Mouse (Mus musculus) small intestine, adult 2 months (tissue): ENCODE measurements around the gene Nfam1. TPM values are rescaled to one million over a fixed set of nuclear protein-coding genes. Genes with fewer than 3 reads are reported as not detected.
A peak's percentile ranks its signal among the peaks of the same experiment; 100 is the strongest.

Experiments
- H3K27ac ChIP-seq: fragments of 200-500 bp; 2 replicates; pipeline ENCODE4 v1.5.1; 2012; ENCODE audit warnings: low read depth, low read length, control low read depth, inconsistent platforms; ENCODE audit not compliant: insufficient read depth
- H3K27me3 ChIP-seq: fragments of 200-500 bp; 2 replicates; pipeline ENCODE4 v1.6.1; 2012; ENCODE audit warnings: mild to moderate bottlenecking, moderate library complexity, low read length, inconsistent platforms; ENCODE audit not compliant: control insufficient read depth, insufficient read depth
- H3K36me3 ChIP-seq: fragments of 200-500 bp; 2 replicates; pipeline ENCODE4 v1.6.1; 2012; ENCODE audit warnings: mild to moderate bottlenecking, low read length, control low read depth, inconsistent platforms; ENCODE audit not compliant: control insufficient read depth, insufficient read depth
- H3K4me1 ChIP-seq: fragments of 200-500 bp; 2 replicates; pipeline ENCODE4 v1.6.1; 2012; ENCODE audit warnings: low read length, inconsistent platforms, mixed read lengths; ENCODE audit not compliant: control insufficient read depth, insufficient read depth, insufficient read length
- H3K4me3 ChIP-seq: fragments of 200-500 bp; 2 replicates; pipeline ENCODE4 v1.5.1; 2012; ENCODE audit warnings: low read depth, mild to moderate bottlenecking, control low read depth, inconsistent platforms, low read length, moderate library complexity
- CTCF ChIP-seq: fragments of 200-500 bp; IDR thresholded peaks from 2 replicates; pipeline ENCODE4 v1.5.1; 2012; ENCODE audit warnings: low read depth, mild to moderate bottlenecking, control low read depth, inconsistent platforms, low read length, moderate library complexity, mixed read lengths; ENCODE audit not compliant: insufficient replicate concordance, insufficient read length; ENCODE audit errors: extremely low read depth
- POLR2A ChIP-seq: fragments of 200-500 bp; IDR thresholded peaks from 2 replicates; pipeline ENCODE4 v1.6.1; 2012; ENCODE audit warnings: low read depth, mild to moderate bottlenecking, control low read depth, inconsistent platforms, low read length, moderate library complexity
- WGBS: fragments of 180-500 bp; shearing (Covaris S2); methylation state at CpG from one replicate; pipeline ENCODE4 v1.1.7; 2018; 5-methylcytosine and 5-hydroxymethylcytosine counted together
- polyA plus RNA-seq: library from polyadenylated mRNA; depleted of rRNA; stranded (reverse); fragments of >200 nt; gene quantifications from 2 replicates; pipeline ENCODE4 v1.2.3, GENCODE M21; 2012

Nfam1 gene
- polyA plus RNA-seq, 1 experiment: 2.1 TPM

- Histone ChIP-seq H3K4me3 (no peak overlapping the region), H3K27ac (no peak overlapping the region), H3K27me3 (no peaks in the 10 kb centered on the region), H3K4me1 (peaks cover 3% of the 10 kb centered on the region; the same call in 1 of the 2 replicates), H3K36me3 (no peaks in the 10 kb centered on the region)
- 67% methylated on average over 12 of the region's 12 CpGs for WGBS
- no peak for TF ChIP-seq CTCF
- no peak for TF ChIP-seq POLR2A
Measured at GRCm38 (mm10) chr15:83002665-83003548, 30.2 kb downstream of the Nfam1 start.

- TF ChIP-seq CTCF (no peak), POLR2A (peak; percentile 22; the same call in 1 of the 2 replicates)
- H3K4me3 ChIP-seq: no peak overlapping the region
- 76% methylated on average over 6 of the region's 6 CpGs for WGBS
- no peaks in the 10 kb centered on the region for H3K36me3 ChIP-seq
- 0 out of 2 replicates have a peak, but pooled peaks cover 3% of the 10 kb centered on the region for H3K4me1 ChIP-seq
- no peaks in the 10 kb centered on the region for H3K27me3 ChIP-seq
- no peak overlapping the region for H3K27ac ChIP-seq
Measured at GRCm38 (mm10) chr15:82998811-82999221, 34.3 kb downstream of the Nfam1 start.

DNA sequence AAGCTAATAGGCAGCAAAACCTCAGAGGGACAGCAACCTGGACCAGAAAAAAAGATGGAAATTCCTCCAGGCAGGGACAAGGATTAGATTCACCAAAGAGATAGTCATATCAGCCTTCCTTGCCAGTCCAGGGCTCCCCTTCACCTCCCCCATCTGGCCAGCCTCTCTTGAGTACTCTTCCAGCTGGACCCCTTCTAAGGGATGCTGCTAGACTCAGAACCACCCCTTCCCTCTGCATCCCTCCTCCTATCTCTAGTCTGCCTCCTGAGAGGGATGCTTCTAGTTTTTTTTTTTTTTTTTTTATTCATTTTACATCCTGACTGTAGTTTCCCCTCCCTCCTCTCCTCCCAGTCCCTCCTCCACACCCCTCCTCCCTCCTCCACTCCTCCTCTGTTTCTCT is 36.7 kb downstream of the Nfam1 start:
- Histone ChIP-seq H3K36me3 (no peaks in the 10 kb centered on the region), H3K27me3 (no peaks in the 10 kb centered on the region), H3K4me1 (0 out of 2 replicates have a peak, but pooled peaks cover 3% of the 10 kb centered on the region), H3K27ac (no peak overlapping the region), H3K4me3 (no peak overlapping the region)
- TF ChIP-seq POLR2A (no peak), CTCF (no peak)

- no peak overlapping the region for H3K4me3 ChIP-seq
- WGBS: 61% methylated on average over 7 of the region's 7 CpGs
- no peak overlapping the region for H3K27ac ChIP-seq
- no peaks in the 10 kb centered on the region for H3K27me3 ChIP-seq
- H3K36me3 ChIP-seq: no peaks in the 10 kb centered on the region
- TF ChIP-seq CTCF: no peak
- TF ChIP-seq POLR2A: no peak
- 0 out of 2 replicates have a peak, but pooled peaks cover 3% of the 10 kb centered on the region for H3K4me1 ChIP-seq
Measured at GRCm38 (mm10) chr15:82995239-82995638, 37.9 kb downstream of the Nfam1 start.

GRCm38 (mm10) chr15:82992911-82993310 is 40.2 kb downstream of the Nfam1 start:
- Histone ChIP-seq H3K36me3 (no peaks in the 10 kb centered on the region), H3K27me3 (0 out of 2 replicates have a peak, but pooled peaks cover 3% of the 10 kb centered on the region), H3K4me1 (no peaks in the 10 kb centered on the region), H3K27ac (no peak overlapping the region), H3K4me3 (no peak overlapping the region)
- TF ChIP-seq CTCF (no peak), POLR2A (no peak)
- 81% methylated on average over 9 of the region's 9 CpGs for WGBS

GRCm38 (mm10) chr15:82992079-82992783 is 40.9 kb downstream of the Nfam1 start:
- no peak overlapping the region for H3K27ac ChIP-seq
- H3K36me3 ChIP-seq: no peaks in the 10 kb centered on the region
- H3K27me3 ChIP-seq: peaks cover 6% of the 10 kb centered on the region; the same call in 1 of the 2 replicates
- H3K4me1 ChIP-seq: peaks cover 2% of the 10 kb centered on the region
- no peak for TF ChIP-seq POLR2A
- TF ChIP-seq CTCF: no peak
- no peak overlapping the region for H3K4me3 ChIP-seq
- 92% methylated on average over 13 of the region's 13 CpGs for WGBS
